Mouse (Mus musculus): ENCODE results near the gene Serinc5. TPM values are rescaled to one million over a fixed set of nuclear protein-coding genes. Genes with fewer than 3 reads are reported as not detected.

Serinc5 gene
- 10 to 100 TPM; 27.5 to 29.1 TPM for total RNA-seq (2023)

GRCm38 (mm10) chr13:92610311-92611221 lies at the start of gene Serinc5:
Serinc5 (plus strand) TSS chr13:92611091.

GRCm38 (mm10) chr13:92576072-92576471 lies 34.8 kb upstream of the Serinc5 start, which contains the start of gene Spz1:
Spz1 (minus strand) TSS chr13:92576172.

Other genes starting within 250 kb of the Serinc5 start
- not detected for gene Ankrd34b, start 185.2 kb upstream of the Serinc5 start, total RNA-seq (2023)
- 1 to 10 TPM; 3.4 to 3.8 TPM for gene Fam151b, start 127.1 kb upstream of the Serinc5 start, total RNA-seq (2023)
- 10 to 100 TPM; 15.0 to 16.1 TPM for gene Zfyve16, start 80.2 kb upstream of the Serinc5 start, total RNA-seq (2023)
- not detected for gene Spz1, start 34.9 kb upstream of the Serinc5 start, total RNA-seq (2023)
- under 1 TPM in 1 of 2 experiments, not detected in 1; 0.20 TPM for gene Thbs4, start 183.7 kb downstream of the Serinc5 start, total RNA-seq (2023)
- 1 to 10 TPM; 2.0 to 4.0 TPM for gene Mtx3, start 233.7 kb downstream of the Serinc5 start, total RNA-seq (2023)

Measured in neutrophil, adult 83 days (primary cell).